Mouse (Mus musculus): Measurements from ENCODE around the gene Gm45623. TPM values are rescaled to one million over a fixed set of nuclear protein-coding genes. Genes with fewer than 3 reads are reported as not detected.
A peak's percentile ranks its signal among the peaks of the same experiment; 100 is the strongest.

Gm45623 gene
- 0.50 and 1.00 TPM in 2 replicates for polyA plus RNA-seq (2015; fragmentation: Nextera tagmentation; extraction: Ambion mirVana)

DNA sequence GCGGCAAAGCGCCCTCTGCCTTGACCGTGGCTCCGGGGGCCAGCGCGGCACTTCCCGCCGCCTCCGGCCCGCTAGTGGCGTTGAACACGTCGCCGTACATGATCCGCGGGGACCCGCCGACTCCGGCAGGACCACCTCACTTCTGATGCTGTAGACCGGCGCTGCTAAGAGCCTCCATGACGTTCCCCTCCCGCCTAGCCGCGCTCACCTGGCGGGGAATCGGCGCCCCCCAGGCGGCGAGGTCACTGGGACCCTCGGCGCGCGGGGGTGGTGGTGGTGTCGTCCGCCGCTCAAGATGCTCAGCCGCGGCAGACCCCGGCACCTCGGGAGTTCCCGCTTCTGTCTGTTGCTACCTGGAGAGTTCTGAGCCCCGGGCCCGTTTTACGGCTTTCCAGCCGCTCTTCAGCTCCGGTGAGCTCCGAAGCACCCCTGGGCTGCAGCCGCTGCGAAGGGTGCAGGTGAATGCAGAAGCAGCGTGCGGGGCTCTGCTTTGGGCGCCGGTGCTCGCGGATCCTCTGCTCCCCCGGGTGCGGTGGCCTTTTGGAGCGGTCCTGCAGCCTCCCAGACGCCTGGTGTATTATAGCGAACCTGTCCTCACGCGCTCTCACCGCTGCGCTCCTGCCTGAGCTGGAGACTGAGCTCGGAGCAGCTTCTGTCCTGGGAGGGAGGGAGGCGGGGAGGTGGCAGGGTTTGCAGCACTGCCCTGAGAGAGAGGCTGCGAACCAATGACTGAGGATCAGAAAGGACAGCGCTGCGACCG lies at the start of gene Gm45623:
Gm45623 (minus strand) TSS at position 636 of the 760 bp plus-strand sequence.
- H3K36me3 ChIP-seq: no peaks in the 10 kb centered on the region
- H3K9ac ChIP-seq: peak within 1 kb of the TSS; percentile 12
- H3K4me2 ChIP-seq (replicated peaks): peak within 1 kb of the TSS; percentile 88
- no peak within 1 kb of the TSS for H3K27ac ChIP-seq
- peak within 1 kb of the TSS; percentile 39 for H3K4me3 ChIP-seq (replicated peaks)
- no peak for ATAC-seq
- no peaks in the 10 kb centered on the region for H3K9me3 ChIP-seq
- 1% methylated on average over 71 of the region's 71 CpGs for WGBS
- H3K4me1 ChIP-seq (replicated peaks): peaks cover 18% of the 10 kb centered on the region
- H3K27me3 ChIP-seq (replicated peaks): peaks cover 46% of the 10 kb centered on the region

GRCm38 (mm10) chr13:56797459-56797858 lies 43.8 kb upstream of the Gm45623 start:
- 61% methylated on average over 7 of the region's 7 CpGs for WGBS
- no peak overlapping the region for H3K4me2 ChIP-seq (replicated peaks)

DNA sequence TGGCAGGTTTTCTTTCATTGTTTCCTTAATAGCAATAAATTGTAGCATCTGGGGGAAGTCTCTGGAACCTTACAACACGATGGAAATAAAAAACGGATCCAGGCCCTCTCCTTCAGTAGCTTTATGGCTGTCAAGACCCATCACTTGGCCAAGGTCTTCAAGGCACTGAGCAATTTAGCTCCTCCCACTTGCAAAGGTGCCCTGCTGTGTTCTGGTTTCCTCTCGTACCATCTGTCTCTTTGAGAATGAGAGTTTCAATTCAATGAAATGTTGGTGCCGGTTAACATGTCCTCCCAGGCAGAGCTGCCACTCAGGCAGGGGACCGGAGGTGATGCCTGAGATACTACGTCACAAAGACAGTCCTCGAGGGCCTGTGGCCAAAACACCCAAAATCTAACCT lies 41.9 kb upstream of the Gm45623 start:
- ATAC-seq: no peak
- H3K36me3 ChIP-seq: no peaks in the 10 kb centered on the region
- H3K4me1 ChIP-seq (replicated peaks): no peaks in the 10 kb centered on the region
- H3K4me2 ChIP-seq (replicated peaks): no peak overlapping the region
- WGBS: 84% methylated on average over 7 of the region's 7 CpGs
- no peak overlapping the region for H3K9ac ChIP-seq
- no peak overlapping the region for H3K27ac ChIP-seq
- no peaks in the 10 kb centered on the region for H3K27me3 ChIP-seq (replicated peaks)
- no peaks in the 10 kb centered on the region for H3K9me3 ChIP-seq
- no peak overlapping the region for H3K4me3 ChIP-seq (replicated peaks)

More at GRCm38 (mm10) chr13:56797459-56797858, 43.8 kb upstream of the Gm45623 start:
- Histone ChIP-seq H3K36me3 (no peaks in the 10 kb centered on the region), H3K27ac (no peak overlapping the region), H3K4me3 (replicated peaks) (no peak overlapping the region), H3K9me3 (no peaks in the 10 kb centered on the region), H3K9ac (no peak overlapping the region), H3K4me1 (replicated peaks) (no peaks in the 10 kb centered on the region), H3K27me3 (replicated peaks) (no peaks in the 10 kb centered on the region)
- ATAC-seq: peak; percentile 59; the same call in 1 of the 2 replicates

DNA sequence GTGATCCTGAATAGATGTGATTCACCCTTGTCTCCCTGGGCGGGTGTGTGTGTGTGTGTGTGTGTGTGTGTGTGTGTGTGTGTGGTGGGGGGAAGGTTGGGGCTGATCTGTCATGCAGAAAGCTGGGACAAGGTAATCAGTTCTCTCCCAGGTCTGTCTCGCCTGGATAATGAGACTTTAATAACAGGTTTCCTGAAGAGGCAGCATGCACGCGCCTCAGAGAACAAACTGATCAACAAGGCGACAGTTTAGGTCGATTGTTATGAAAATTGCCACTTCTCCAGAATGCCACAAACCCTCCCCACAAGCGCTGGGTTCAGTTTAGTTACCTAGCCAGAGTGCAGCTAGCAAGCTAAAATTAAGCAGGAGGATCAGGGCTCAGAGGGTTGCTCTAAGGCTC lies 40.8 kb upstream of the Gm45623 start:
- Histone ChIP-seq H3K36me3 (no peaks in the 10 kb centered on the region), H3K4me1 (replicated peaks) (no peaks in the 10 kb centered on the region), H3K9me3 (no peaks in the 10 kb centered on the region), H3K27me3 (replicated peaks) (no peaks in the 10 kb centered on the region), H3K4me3 (replicated peaks) (no peak overlapping the region), H3K9ac (no peak overlapping the region), H3K27ac (no peak overlapping the region), H3K4me2 (replicated peaks) (no peak overlapping the region)
- no peak for ATAC-seq
- 61% methylated on average over 7 of the region's 7 CpGs for WGBS

GRCm38 (mm10) chr13:56792844-56793243 lies 39.2 kb upstream of the Gm45623 start:
- Histone ChIP-seq H3K4me1 (replicated peaks) (no peaks in the 10 kb centered on the region), H3K36me3 (no peaks in the 10 kb centered on the region), H3K27me3 (replicated peaks) (no peaks in the 10 kb centered on the region), H3K9ac (no peak overlapping the region), H3K4me3 (replicated peaks) (no peak overlapping the region), H3K4me2 (replicated peaks) (no peak overlapping the region), H3K9me3 (no peaks in the 10 kb centered on the region), H3K27ac (no peak overlapping the region)
- 79% methylated on average over 3 of the region's 3 CpGs for WGBS
- no peak for ATAC-seq

GRCm38 (mm10) chr13:56790683-56791082 lies 37.1 kb upstream of the Gm45623 start:
- H3K36me3 ChIP-seq: no peaks in the 10 kb centered on the region
- H3K9me3 ChIP-seq: no peaks in the 10 kb centered on the region
- H3K27me3 ChIP-seq (replicated peaks): no peaks in the 10 kb centered on the region
- no peak overlapping the region for H3K9ac ChIP-seq
- no peak overlapping the region for H3K4me3 ChIP-seq (replicated peaks)
- WGBS: 89% methylated on average over 3 of the region's 3 CpGs
- no peak overlapping the region for H3K4me2 ChIP-seq (replicated peaks)
- H3K4me1 ChIP-seq (replicated peaks): no peaks in the 10 kb centered on the region
- ATAC-seq: no peak
- H3K27ac ChIP-seq: no peak overlapping the region

DNA sequence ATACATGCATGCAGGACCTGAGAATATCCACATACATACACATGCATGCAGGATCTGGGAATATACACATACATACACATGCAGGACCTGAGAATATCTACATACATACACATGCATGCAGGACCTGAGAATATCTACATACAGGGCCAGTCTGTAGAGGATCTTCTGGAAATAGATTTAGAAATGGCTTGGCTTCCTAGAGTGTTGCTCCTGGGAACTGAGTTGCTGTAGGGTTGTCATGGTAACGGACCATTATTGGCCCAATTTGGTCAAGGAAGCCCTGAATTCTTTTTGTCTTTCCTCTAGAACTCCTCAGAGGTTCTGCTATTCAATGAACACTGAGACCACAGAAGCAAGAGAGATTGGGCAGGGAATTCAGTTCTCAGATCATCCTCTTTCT lies 29.0 kb upstream of the Gm45623 start:
- WGBS: 83% methylated on average over 1 of the region's 1 CpGs
- no peaks in the 10 kb centered on the region for H3K4me1 ChIP-seq (replicated peaks)

GRCm38 (mm10) chr13:56781697-56782096 lies 28.1 kb upstream of the Gm45623 start:
- Histone ChIP-seq H3K27me3 (replicated peaks) (no peaks in the 10 kb centered on the region), H3K9ac (no peak overlapping the region), H3K9me3 (no peaks in the 10 kb centered on the region), H3K4me1 (replicated peaks) (no peaks in the 10 kb centered on the region), H3K36me3 (no peaks in the 10 kb centered on the region), H3K4me3 (replicated peaks) (no peak overlapping the region), H3K4me2 (replicated peaks) (no peak overlapping the region), H3K27ac (no peak overlapping the region)
- no peak for ATAC-seq
- 86% methylated on average over 3 of the region's 3 CpGs for WGBS

More for the DNA sequence above, 29.0 kb upstream of the Gm45623 start:
- H3K27ac ChIP-seq: no peak overlapping the region
- no peak overlapping the region for H3K4me3 ChIP-seq (replicated peaks)
- H3K36me3 ChIP-seq: no peaks in the 10 kb centered on the region
- no peak overlapping the region for H3K9ac ChIP-seq
- H3K9me3 ChIP-seq: no peaks in the 10 kb centered on the region
- no peaks in the 10 kb centered on the region for H3K27me3 ChIP-seq (replicated peaks)
- ATAC-seq: no peak
- H3K4me2 ChIP-seq (replicated peaks): no peak overlapping the region

GRCm38 (mm10) chr13:56780746-56781469 lies 27.3 kb upstream of the Gm45623 start:
- Histone ChIP-seq H3K9me3 (no peaks in the 10 kb centered on the region), H3K36me3 (no peaks in the 10 kb centered on the region), H3K27me3 (replicated peaks) (no peaks in the 10 kb centered on the region), H3K4me2 (replicated peaks) (no peak overlapping the region), H3K27ac (no peak overlapping the region), H3K4me3 (replicated peaks) (no peak overlapping the region), H3K4me1 (replicated peaks) (no peaks in the 10 kb centered on the region), H3K9ac (no peak overlapping the region)
- WGBS: 66% methylated on average over 13 of the region's 13 CpGs
- no peak for ATAC-seq

DNA sequence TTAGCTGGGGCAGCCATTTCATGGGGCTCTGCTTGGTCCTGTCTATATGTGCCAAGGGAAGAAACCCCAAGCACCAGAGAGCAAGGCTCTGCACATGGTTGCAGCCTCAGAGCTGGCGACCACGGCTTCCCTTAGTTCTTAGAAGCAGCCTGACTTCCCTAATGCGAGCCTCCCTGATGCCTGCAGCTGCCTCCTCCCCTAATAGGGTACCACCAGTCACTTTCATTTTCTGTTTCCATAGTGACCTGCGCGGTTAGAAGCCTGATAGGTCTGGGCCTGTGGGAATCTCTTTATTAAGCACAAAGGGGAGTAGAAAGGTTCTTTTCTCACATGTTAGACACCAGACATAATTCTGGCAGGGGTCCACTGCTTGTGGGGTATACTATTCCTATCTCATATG lies 20.7 kb upstream of the Gm45623 start:
- H3K9me3 ChIP-seq: no peaks in the 10 kb centered on the region
- 42% methylated on average over 5 of the region's 5 CpGs for WGBS
- H3K9ac ChIP-seq: no peak overlapping the region
- no peak overlapping the region for H3K27ac ChIP-seq
- no peaks in the 10 kb centered on the region for H3K27me3 ChIP-seq (replicated peaks)
- no peak for ATAC-seq
- H3K36me3 ChIP-seq: no peaks in the 10 kb centered on the region
- H3K4me3 ChIP-seq (replicated peaks): no peak overlapping the region
- no peak overlapping the region for H3K4me2 ChIP-seq (replicated peaks)
- H3K4me1 ChIP-seq (replicated peaks): 0 out of 2 replicates have a peak, but pooled peaks cover 3% of the 10 kb centered on the region

GRCm38 (mm10) chr13:56773262-56773870 lies 19.7 kb upstream of the Gm45623 start:
- Histone ChIP-seq H3K27me3 (replicated peaks) (no peaks in the 10 kb centered on the region), H3K27ac (no peak overlapping the region), H3K9ac (no peak overlapping the region), H3K36me3 (no peaks in the 10 kb centered on the region), H3K4me1 (replicated peaks) (0 out of 2 replicates have a peak, but pooled peaks cover 3% of the 10 kb centered on the region), H3K9me3 (no peaks in the 10 kb centered on the region), H3K4me2 (replicated peaks) (no peak overlapping the region), H3K4me3 (replicated peaks) (no peak overlapping the region)
- 52% methylated on average over 14 of the region's 14 CpGs for WGBS
- ATAC-seq: peak; percentile 62; the same call in 1 of the 2 replicates

DNA sequence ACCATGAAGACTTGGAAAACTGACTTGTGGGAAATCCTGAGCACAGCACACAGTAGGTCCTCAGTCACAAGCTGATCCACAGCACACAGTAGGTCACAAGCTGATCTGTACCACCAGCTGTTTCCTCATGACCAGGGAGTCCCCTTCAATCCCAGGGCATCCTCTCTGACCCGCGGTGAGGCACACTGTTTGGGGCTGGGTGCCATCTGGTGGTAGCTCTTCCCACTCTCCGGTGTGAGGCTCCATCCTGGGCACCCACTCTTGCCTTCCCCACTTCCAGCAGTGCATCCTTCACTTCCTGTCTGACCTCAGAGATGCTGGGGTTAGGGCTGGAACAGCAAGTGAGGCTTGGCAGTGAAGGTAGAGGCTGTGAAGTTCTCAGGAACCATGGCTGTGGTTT lies 19.0 kb upstream of the Gm45623 start:
- WGBS: 33% methylated on average over 3 of the region's 3 CpGs
- Histone ChIP-seq H3K4me3 (replicated peaks) (no peak overlapping the region), H3K27ac (no peak overlapping the region), H3K9me3 (no peaks in the 10 kb centered on the region), H3K9ac (no peak overlapping the region), H3K4me2 (replicated peaks) (no peak overlapping the region), H3K27me3 (replicated peaks) (no peaks in the 10 kb centered on the region), H3K4me1 (replicated peaks) (0 out of 2 replicates have a peak, but pooled peaks cover 3% of the 10 kb centered on the region), H3K36me3 (no peaks in the 10 kb centered on the region)
- ATAC-seq: no peak
